Mouse (Mus musculus) thymus, postnatal 0 days (tissue): ENCODE data around the gene Nucks1. TPM values are rescaled to one million over a fixed set of nuclear protein-coding genes. Genes with fewer than 3 reads are reported as not detected.
"Not testable (repeated sequence)": the region's sequence is repeated elsewhere in the genome, so short reads cannot be mapped to it uniquely, and the experiment has no call there.

Experiments
- DNase-seq: peaks from one replicate; pipeline ENCODE4 v3.0.0-alpha.2; 2015; ENCODE audit warnings: low spot score
- polyA plus RNA-seq: library from polyadenylated mRNA; unstranded; fragments of >200 nt; fragmentation: Nextera tagmentation; extraction: Ambion mirVana; gene quantifications from 2 replicates; pipeline ENCODE4 v1.2.1, GENCODE M21; 2015

Gene Nucks1
- 80.4 and 102 TPM in 2 replicates for polyA plus RNA-seq

GRCm38 (mm10) chr1:131910001-131910648 lies at the start of gene Nucks1:
TSS of gene Nucks1 (plus strand) at chr1:131910534.
- peak; percentile 99 for DNase-seq

GRCm38 (mm10) chr1:131861811-131862210 lies 48.5 kb upstream of the Nucks1 start:
- DNase-seq = no peak

- DNase-seq = no peak
These were observed 44.7 kb upstream of the Nucks1 start for GRCm38 (mm10) chr1:131865596-131865995.

DNA sequence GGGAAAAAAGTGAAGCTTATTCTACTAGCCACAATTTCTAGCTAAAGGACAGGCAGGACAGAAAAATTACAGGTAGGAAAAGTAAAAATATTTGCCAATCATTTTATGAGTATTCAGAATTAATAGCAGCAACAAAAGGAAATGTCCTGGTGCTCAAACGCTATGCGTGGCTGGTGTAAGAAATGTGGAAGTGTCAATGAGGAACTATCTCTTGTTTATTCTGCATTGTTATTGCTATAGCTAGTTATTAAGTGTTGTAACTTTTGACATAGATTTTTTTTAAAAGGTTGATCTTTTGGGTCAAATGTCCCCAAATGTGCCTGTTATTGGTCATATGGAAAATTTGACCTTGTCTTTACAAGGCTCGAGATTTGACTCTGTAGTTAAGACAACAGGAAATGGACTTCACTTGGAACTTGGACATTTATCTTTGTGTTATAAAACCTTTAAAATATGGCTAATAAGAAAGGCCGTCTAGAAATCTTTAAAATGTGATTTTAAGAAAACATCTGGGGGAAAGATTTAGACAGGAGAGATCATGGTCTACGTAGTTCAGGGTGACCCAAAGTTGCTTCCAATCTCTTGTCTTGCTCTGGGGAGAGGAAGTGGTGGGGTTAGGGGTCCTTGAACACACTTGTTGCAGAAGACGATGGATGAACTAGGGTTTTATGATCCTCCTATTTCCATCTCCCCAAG lies 43.9 kb upstream of the Nucks1 start:
- DNase-seq = no peak

DNA sequence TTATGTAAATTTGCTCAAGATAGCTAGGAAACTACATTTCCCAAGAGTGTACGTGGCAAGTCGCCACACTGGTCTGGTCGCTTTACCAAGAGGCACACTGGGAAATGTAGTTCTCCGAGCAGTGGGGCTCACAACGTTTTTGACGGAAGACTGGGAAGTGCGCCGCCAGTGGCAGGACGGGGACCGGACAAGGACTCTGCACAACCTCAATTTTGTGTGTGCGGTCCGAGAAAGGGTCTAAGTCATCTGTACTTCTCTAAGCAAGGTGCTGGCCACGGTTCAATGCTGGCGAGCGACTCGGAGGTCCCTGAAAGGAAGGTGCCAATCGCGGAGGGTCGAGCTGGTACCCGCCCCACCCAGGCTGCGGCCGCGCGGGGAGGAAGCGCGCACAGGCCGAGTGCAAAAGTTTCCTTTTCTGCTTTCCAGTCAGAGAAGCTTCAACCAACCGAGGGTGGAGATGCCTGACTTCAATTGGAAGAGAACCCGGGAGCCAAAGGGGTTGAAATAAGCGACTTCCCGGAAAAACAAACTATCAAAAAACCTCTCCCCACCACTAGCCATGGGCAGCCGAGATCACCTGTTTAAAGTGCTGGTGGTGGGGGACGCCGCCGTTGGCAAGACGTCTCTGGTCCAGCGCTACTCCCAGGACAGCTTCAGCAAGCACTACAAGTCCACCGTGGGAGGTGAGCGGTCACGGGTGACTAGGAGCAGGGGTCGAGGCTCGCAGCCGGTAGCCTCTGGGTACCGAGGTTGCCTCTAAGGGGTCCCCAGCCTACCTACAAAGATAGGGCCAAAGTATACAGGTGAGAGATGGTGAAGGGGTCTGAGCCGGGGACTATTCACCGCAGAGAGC lies 43.0 kb upstream of the Nucks1 start, which contains the start of gene Rab29:
Gene Rab29 (plus strand): TSS at position 132 of the 853 bp plus-strand sequence.
- peak; percentile 95 for DNase-seq

GRCm38 (mm10) chr1:131867946-131868290 lies 42.4 kb upstream of the Nucks1 start:
- peak; percentile 9 for DNase-seq

DNA sequence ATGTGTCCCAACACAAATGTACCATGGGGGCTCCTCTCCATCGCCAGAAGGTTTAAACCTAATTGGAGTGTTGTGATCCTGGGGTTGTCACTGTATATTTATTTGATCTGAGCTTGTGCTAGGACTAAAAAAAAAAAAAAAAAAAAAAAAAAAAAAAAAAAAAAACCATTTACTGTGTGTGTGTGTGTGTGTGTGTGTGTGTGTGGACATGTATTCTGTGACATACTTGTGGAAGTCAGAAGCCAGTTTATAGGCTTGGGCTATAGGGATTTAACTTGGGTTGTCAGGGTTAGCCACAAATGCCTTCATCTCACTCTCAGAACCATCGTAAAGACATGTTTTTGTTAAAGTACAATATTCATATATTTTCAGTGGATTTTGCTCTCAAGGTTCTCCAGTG lies 40.8 kb upstream of the Nucks1 start:
- DNase-seq = no peak

DNA sequence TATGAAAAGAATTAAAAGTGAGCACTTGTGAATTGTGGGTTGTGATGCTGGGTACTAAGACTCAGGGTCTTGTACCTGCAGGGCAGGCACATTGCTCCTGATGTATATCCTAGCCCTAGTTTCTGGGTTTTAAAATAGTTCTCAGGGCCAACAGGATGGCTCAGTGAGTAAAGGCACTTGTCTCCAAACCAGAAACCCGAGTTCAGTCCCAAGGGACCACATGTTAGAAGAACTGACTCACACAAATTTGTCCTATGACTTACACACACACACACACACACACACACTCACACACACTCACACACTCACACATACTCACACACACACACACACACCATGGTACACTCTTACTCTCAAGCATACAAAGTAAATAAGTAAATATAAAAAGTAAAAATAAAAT lies 37.5 kb upstream of the Nucks1 start:
- DNase-seq = no peak

GRCm38 (mm10) chr1:131879816-131880215 lies 30.5 kb upstream of the Nucks1 start:
- no peak for DNase-seq

- DNase-seq = peak; percentile 47
These were observed 27.5 kb upstream of the Nucks1 start for GRCm38 (mm10) chr1:131882787-131883186.

GRCm38 (mm10) chr1:131886173-131886572 lies 24.2 kb upstream of the Nucks1 start:
- no peak for DNase-seq

DNA sequence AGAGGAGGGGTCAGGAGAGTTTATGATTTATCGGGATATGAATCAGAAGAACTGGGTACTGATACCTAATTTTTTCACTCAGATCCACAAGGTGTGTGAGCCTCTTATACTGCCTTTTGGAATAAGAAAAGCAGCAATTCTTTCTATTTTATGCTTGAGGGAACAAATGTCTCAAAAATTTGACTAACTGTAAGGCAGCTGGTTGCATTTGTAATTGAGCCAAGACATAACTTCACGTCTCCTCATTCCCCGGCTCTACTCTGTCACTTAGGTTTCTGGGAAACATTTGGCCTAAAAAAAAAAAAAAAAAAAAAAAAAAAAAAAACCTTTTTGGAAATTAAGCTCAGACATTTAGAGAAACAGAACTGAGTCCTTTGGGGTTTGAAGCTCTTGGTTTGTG lies 23.7 kb upstream of the Nucks1 start:
- DNase-seq = no peak

GRCm38 (mm10) chr1:131890043-131890658 lies 20.2 kb upstream of the Nucks1 start:
- DNase-seq = no peak

DNA sequence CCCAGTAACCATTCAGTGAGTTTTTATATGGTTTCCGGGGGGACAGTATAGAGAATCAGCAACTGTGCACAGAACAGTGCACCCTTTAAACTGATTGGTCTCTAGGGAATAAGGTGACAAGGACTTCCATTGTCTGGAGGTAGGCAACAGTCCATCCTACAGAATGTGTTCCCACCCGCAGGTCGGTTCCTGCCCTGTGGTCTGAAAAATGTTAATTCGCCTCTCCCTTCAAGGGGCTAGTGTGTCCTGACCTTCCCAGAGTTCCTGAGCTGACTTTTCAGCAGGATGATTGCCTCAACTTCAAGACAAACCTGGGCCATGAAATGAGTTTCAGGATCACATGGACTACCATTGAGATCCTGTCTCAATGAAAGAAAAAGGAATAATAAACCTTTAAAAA lies 18.9 kb upstream of the Nucks1 start:
- no peak for DNase-seq

- no peak for DNase-seq
These were observed 7.7 kb upstream of the Nucks1 start for GRCm38 (mm10) chr1:131902679-131903078.

- DNase-seq = no peak
These were observed 7.1 kb upstream of the Nucks1 start for GRCm38 (mm10) chr1:131903251-131903650.

- DNase-seq = peak; percentile 30
These were observed 4.8 kb upstream of the Nucks1 start for GRCm38 (mm10) chr1:131905497-131905896.

DNA sequence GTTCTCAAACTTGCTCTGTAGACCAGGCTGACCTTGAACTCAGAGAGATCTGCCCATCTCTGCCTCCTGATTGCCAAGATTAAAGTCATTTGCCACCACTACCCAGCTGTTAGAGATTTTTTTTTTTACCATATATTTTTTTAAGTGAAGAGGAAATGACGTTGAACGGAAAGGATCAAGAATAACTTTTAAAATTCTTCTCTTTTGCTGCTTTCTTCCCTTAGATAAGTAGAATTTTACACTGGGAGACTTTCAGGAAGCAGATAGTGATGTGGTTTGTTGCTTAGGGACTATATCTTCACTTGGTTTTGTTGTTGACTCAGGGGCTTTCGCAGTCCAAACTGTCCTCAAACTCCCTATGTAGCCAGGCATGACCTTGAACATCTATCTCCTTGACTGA lies 1.9 kb upstream of the Nucks1 start:
- DNase-seq = no peak

DNA sequence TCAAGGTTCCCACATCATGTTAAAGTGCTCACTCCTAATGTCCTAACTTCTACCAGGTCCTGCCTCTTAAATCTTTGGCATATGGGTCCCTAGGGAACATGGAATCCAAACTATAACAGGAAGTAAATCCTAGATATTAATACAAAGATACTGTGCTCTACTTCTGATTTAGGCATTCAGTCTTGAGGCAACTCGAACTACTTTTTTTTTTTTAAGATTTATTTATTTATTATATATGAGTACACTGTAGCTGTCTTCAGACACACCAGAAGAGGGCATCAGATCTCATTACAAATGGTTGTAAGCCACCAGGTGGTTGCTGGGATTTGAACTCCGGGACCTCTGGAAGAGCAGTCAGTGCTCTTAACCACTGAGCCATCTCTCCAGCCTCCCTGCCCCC lies 1.1 kb upstream of the Nucks1 start:
- DNase-seq = not testable (repeated sequence)

DNA sequence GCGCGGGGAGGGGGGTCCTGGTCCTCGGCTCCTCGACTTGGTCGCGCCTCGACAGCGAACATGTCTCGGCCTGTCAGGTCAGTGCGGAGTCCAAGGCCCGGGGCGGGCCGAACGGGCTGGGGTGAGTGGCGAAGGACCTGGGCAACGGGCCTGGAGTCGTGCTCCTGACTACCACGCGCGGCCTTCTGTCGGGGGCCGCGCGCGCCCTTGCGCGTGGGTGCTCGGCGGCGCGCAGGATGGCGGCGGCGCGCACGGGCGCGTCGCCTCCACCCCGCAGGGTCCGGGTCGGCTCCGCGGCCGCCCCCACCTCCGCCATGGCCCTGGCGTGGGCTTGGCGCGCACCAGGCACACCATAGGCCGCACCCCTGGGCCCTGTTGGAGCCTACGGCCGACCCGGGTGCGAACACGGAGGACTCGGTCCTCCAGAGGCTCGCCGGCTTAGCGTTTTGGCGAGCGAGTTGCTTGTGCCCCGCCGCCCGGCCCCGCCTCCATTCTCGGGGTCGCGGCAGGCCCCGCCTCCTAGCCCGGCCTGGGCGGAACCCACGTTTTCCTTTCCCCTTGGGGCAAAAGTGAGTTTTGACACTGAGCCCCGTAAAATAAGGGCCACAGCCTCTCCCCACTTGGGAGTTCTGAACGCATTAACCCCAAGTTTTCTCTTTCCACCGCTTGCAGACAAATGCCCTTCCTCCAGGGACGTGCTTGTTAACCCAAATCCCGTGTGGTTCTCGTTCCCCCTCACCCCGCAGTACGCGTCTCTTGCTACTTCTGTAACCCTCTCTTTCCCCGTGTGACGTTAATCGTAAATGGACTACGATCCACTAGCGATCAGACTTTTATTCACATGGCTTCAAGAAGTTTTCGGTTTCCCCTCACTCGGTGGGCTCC lies 582 bp downstream of the Nucks1 start:
- DNase-seq = peak; percentile 84

DNA sequence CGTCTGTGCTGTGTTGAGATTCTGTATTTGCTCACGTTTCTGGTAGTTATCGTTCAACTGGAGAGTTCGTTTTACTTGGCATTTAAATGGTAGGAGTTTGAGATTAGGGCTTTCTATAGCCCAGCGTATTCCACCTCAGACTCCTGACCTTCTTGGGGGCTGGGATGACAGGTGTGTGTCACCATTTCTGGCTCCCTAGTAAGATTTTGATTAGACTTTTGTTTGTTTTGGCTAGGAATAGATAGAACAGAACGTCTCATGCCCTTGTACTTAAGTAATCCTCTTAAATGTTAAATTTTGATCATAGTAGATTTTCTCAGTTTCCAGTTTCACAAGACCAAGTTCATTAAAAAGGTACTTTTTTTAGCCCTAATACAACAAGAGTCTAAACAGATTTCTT lies 7.3 kb downstream of the Nucks1 start:
- no peak for DNase-seq
